Mouse (Mus musculus): ENCODE data around the gene Gm49387.
A peak's percentile ranks its signal among the peaks of the same experiment; 100 is the strongest.

GRCm38 (mm10) chr14:31564452-31565179, 76.1 kb downstream of the Gm49387 start:
- no peak for TF ChIP-seq POLR2A (IDR thresholded peaks at IDR 0.05; ENCODE audit: insufficient read length, low read depth)
- peak; percentile 84 for TF ChIP-seq TCF12 (IDR thresholded peaks at IDR 0.05; ENCODE audit: insufficient read depth, poor library complexity, severe bottlenecking)
- TF ChIP-seq CEBPB (IDR thresholded peaks at IDR 0.05; ENCODE audit: insufficient read depth, poor library complexity, severe bottlenecking), result no peak
- no peak for TF ChIP-seq USF1 (IDR thresholded peaks at IDR 0.05; ENCODE audit: low read depth)
- peak; percentile 33 to 95 (median 91) for TF ChIP-seq MYOD1 (IDR thresholded peaks at IDR 0.05; ENCODE audit: control insufficient read depth in 1 of 3, insufficient read length in 2 of 3, low read depth in 2 of 3)
- no peak for TF ChIP-seq POLR2AphosphoS2 (IDR thresholded peaks at IDR 0.05; ENCODE audit: insufficient read length, low read depth)
- no peak for TF ChIP-seq REST (IDR thresholded peaks at IDR 0.05; ENCODE audit: insufficient read depth, insufficient read length)

Measured in myocyte (in vitro differentiated cells).